Mouse (Mus musculus) lung, adult 2 months (tissue): ENCODE data around the gene Slc44a4. TPM values are rescaled to one million over a fixed set of nuclear protein-coding genes. Genes with fewer than 3 reads are reported as not detected.
"Not testable (repeated sequence)": the region's sequence is repeated elsewhere in the genome, so short reads cannot be mapped to it uniquely, and the experiment has no call there.

Experiments used
- DNase-seq: peaks from one replicate; pipeline ENCODE4 v3.0.0; 2022
- H3K4me1 ChIP-seq: fragments of 200-500 bp; 2 replicates; pipeline ENCODE4 v1.6.1; 2011; ENCODE audit warnings: low read length; ENCODE audit not compliant: control insufficient read depth, insufficient read depth
- H3K4me3 ChIP-seq: fragments of 200-500 bp; replicated peaks from 2 replicates; pipeline ENCODE3; 2011; ENCODE audit warnings: low read depth, mild to moderate bottlenecking, control low read depth, low read length; ENCODE audit errors: extremely low read depth
- CTCF ChIP-seq: fragments of 200-500 bp; IDR thresholded peaks from 2 replicates; pipeline ENCODE4 v1.5.1; 2011; ENCODE audit warnings: mild to moderate bottlenecking, low read length, control low read depth; ENCODE audit not compliant: insufficient read depth
- POLR2A ChIP-seq: fragments of 200-500 bp; IDR thresholded peaks from 2 replicates; pipeline ENCODE4 v1.6.1; 2011; ENCODE audit warnings: low read depth, mild to moderate bottlenecking, control low read depth, low read length, borderline replicate concordance; ENCODE audit errors: extremely low read depth
- WGBS: fragments of 180-500 bp; shearing (Covaris S2); methylation state at CpG from one replicate; pipeline ENCODE4 v1.1.7; 2018; 5-methylcytosine and 5-hydroxymethylcytosine counted together
- polyA plus RNA-seq: library from polyadenylated mRNA; depleted of rRNA; stranded (reverse); fragments of >200 nt; gene quantifications from 2 replicates; pipeline ENCODE4 v1.2.3, GENCODE M21; 2012

Gene Slc44a4
- polyA plus RNA-seq, 1 experiment = 11.6 TPM

DNA sequence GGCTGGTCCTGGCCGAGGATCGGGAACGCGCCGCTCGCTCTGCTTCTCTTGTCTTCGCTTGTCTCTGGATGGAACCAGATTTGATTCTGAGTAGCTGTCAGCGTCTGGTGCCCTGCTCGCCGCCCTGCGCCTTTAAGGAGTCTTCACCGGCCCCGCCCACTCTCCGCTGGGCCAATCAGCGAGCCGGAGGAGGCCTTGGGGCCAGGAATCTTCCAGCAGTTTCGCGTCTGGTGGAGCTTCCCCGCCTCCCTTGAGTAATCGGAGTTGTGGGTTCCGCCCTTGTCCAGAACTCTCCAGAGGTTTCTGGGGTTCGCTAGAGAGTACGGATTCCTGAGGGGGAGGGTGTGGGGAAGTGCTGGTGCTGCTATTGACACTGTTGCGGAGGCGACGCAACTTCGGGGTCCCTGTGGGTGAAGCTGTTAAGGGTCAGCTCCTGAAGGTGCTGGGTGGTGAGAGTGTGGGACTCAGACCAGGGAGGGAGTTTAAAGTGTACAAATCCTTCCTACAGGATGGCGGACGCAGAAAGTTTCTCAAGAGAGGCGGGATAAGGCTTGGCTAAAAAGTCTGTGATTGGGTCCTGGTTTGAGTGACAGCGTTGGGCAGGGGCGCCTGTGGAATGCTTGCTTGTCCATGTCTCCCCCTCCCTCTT is 45.0 kb downstream of the Slc44a4 start, which contains the start of gene Hspa1b:
Gene Hspa1b (minus strand): TSS at position 109 of the 649 bp plus-strand sequence.
- peak; percentile 94 for DNase-seq
- H3K4me1 ChIP-seq = not testable (repeated sequence)
- under 1% methylated on average over 32 of the region's 32 CpGs for WGBS
- H3K4me3 ChIP-seq = peak within 1 kb of the TSS; percentile 99
- peak; percentile 93 for TF ChIP-seq POLR2A

DNA sequence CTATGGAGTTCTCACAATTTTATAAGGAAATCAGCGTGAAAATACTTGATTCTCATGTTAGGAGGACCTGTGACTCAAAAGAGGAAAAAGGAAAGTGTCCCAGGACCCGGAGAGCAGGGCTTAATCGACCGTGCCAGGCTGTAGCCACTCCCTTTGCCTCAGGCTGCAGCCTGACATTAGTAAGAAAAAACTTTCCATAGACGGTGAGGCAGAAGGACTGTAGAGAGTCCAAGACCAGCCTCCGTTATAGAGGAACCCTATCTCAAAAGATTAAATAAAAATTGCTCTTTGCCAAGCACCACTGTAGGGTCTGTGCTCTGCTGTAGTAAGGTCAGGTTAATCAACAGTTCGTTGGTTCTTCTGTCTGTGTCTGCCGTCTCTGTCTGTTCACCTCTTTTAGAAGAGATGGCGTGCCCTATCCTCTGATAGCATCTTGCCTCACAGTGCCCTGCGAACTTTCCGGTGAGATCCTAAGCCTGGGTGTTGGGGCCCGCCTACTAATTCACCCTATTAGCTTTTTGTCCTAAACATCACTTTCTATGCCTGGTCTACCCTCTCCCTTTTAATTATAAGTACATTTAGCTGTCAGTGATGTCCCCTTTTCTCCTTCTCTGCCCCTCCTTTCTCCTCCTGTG is 45.7 kb downstream of the Slc44a4 start:
- DNase-seq = peak; percentile 41
- H3K4me1 ChIP-seq = no peaks in the 10 kb centered on the region
- TF ChIP-seq POLR2A (peak; percentile 49; the same call in 1 of the 2 replicates), CTCF (no peak)
- peak overlapping the region; percentile 99 for H3K4me3 ChIP-seq
- 11% methylated on average over 12 of the region's 12 CpGs for WGBS

- no peak overlapping the region for H3K4me3 ChIP-seq
- DNase-seq = no peak
- H3K4me1 ChIP-seq = no peaks in the 10 kb centered on the region
- TF ChIP-seq CTCF (no peak), POLR2A (no peak)
These were observed 46.6 kb downstream of the Slc44a4 start for GRCm38 (mm10) chr17:34960702-34961493.

DNA sequence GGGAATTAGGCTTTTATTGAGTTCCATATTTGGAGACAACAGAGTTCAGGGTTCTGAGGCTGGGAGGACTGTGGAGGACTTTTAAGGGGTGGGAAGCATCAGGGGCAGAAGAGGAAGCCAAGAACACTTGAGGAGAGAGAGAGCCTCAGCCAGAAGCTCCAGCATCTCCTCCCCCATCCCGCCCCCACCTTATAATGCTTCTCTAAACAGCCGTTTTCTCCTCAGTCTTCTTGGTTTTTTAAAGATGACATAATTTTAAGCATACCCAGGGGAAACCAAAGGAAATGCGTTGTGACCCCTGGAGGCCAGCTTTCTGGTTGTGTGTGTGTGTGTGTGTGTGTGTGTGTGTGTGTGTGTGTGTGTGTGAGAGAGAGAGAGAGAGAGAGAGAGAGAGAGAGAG is 47.9 kb downstream of the Slc44a4 start:
- H3K4me3 ChIP-seq = no peak overlapping the region
- TF ChIP-seq POLR2A (no peak), CTCF (no peak)
- DNase-seq = no peak
- WGBS = 34% methylated on average over 3 of the region's 3 CpGs
- no peaks in the 10 kb centered on the region for H3K4me1 ChIP-seq

DNA sequence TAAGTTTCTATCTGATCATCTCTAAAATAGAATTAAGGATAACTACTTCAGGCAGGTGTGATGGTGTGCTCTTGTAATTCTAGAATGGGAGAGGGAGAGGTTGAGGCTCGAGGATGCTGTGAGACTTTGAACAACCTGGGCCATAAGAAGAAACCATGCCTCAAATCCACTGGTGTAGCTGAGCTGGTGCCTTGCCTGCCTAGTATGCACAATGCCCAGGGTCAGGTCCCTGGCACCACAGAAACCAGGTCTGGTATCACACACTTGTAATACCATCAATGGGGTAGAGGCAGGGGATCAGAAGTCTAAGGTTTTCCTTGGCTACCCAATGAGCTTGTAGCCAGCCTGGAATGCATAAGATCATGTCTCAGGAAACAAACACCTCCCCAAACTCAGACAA is 48.6 kb downstream of the Slc44a4 start:
- no peak for TF ChIP-seq POLR2A
- TF ChIP-seq CTCF = no peak
- Histone ChIP-seq H3K4me3 (no peak overlapping the region), H3K4me1 (no peaks in the 10 kb centered on the region)
- no peak for DNase-seq
- 75% methylated on average over 1 of the region's 1 CpGs for WGBS

GRCm38 (mm10) chr17:34964640-34965049 is 50.4 kb downstream of the Slc44a4 start:
- H3K4me1 ChIP-seq = no peaks in the 10 kb centered on the region
- no peak for DNase-seq
- no peak overlapping the region for H3K4me3 ChIP-seq
- 67% methylated on average over 1 of the region's 1 CpGs for WGBS
- TF ChIP-seq POLR2A (no peak), CTCF (no peak)

DNA sequence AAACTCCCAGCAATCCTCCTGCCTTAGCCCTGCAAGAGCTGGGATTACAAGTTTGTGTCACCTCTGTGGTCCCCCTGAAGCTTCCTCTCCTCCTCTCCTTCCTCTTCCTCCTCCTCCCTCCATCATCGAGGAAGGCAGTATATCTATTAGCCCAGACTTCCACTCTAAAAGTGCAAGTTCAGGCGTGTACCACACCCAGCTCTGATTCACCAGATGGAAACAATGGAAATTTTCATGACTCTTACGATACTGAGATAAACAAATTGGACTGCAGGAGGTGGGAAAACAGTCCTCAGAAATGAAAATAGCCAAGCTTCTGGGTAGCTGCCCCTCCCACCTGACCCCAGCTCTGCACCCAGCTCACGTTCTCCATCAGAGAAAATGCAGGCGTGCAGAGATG is 51.4 kb downstream of the Slc44a4 start:
- Histone ChIP-seq H3K4me3 (no peak overlapping the region), H3K4me1 (no peaks in the 10 kb centered on the region)
- WGBS = 50% methylated on average over 5 of the region's 5 CpGs
- DNase-seq = no peak
- TF ChIP-seq CTCF (no peak), POLR2A (no peak)

GRCm38 (mm10) chr17:34969822-34970221 is 55.6 kb downstream of the Slc44a4 start, which contains the start of gene Gm20481:
Gene Gm20481 (plus strand): TSS chr17:34969912.
- DNase-seq, H3K4me1 ChIP-seq, H3K4me3 ChIP-seq: not testable (repeated sequence)
- 54% methylated on average over 7 of the region's 11 CpGs for WGBS

DNA sequence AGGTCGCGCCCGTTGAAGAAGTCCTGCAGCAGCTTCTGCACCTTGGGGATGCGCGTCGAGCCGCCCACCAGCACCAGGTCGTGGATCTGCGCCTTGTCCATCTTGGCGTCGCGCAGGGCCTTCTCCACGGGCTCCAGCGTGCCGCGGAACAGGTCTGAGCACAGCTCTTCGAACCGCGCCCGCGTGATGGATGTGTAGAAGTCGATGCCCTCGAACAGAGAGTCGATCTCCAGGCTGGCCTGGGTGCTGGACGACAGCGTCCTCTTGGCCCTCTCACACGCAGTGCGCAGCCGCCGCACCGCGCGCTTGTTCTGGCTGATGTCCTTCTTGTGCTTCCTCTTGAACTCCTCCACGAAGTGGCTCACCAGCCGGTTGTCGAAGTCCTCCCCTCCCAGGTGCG is 56.6 kb downstream of the Slc44a4 start:
- H3K4me3 ChIP-seq, H3K4me1 ChIP-seq, DNase-seq: not testable (repeated sequence)
- 13% methylated on average over 21 of the region's 37 CpGs for WGBS

DNA sequence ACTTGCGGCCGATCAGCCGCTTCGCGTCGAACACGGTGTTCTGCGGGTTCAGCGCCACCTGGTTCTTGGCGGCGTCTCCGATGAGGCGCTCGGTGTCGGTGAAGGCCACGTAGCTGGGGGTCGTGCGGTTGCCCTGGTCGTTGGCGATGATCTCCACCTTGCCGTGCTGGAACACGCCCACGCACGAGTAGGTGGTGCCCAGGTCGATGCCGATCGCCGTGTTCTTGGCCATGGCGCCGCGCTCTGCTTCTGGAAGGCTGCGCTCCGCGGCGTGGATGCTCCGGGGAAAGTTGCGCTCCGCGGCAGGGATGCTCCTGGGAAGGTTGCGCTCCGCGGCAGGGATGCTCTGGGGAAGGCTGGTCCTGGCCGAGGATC is 57.4 kb downstream of the Slc44a4 start:
- 1% methylated on average over 31 of the region's 43 CpGs for WGBS
- not testable (repeated sequence) for DNase-seq, H3K4me1 ChIP-seq
- peak overlapping the region; percentile 48 for H3K4me3 ChIP-seq
